Mouse (Mus musculus): ENCODE measurements around the gene Kcnk5. TPM values are rescaled to one million over a fixed set of nuclear protein-coding genes. Genes with fewer than 3 reads are reported as not detected.

Gene Kcnk5
- polyA plus RNA-seq, 1 experiment: 32.0 TPM

DNA sequence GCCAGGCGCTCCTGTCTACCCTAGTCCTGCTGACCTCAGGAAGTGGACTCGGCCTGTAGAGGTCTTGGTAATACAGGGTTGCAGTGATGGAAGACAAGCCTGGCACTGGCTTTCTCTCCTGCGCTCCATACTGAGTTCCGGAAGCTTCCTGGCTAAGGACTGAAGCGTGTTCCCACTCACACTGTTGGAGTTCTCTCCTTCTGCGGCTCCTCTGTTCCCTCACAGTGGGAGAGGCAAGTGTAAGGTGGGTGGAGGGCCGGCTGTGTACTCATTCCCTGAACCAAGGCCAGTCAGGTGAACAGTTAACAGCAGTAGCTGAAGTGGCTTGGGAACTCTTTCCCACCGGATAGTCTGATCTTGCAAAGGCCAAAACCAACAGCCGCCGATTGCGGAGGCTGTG lies 61.6 kb downstream of the Kcnk5 start:
- H3K36me3 ChIP-seq (ENCODE audit: control insufficient read depth, insufficient read depth, low read length): no peaks in the 10 kb centered on the region
- no peak overlapping the region for H3K27ac ChIP-seq (ENCODE audit: insufficient read depth, low read depth, low read length)
- no peak for DNase-seq
- no peak for TF ChIP-seq CTCF (conservative IDR thresholded peaks at IDR 0.05; ENCODE audit: insufficient read depth, insufficient read length, low read depth, low read length)
- TF ChIP-seq POLR2A (IDR thresholded peaks at IDR 0.05; ENCODE audit: low read depth, low read length): no peak
- peaks cover 20% of the 10 kb centered on the region for H3K4me1 ChIP-seq (ENCODE audit: control insufficient read depth, insufficient read depth, low read length)
- no peaks in the 10 kb centered on the region for H3K27me3 ChIP-seq (replicated peaks; ENCODE audit: control insufficient read depth, insufficient read depth, low read length)
- H3K4me3 ChIP-seq (ENCODE audit: insufficient read depth, low read depth, low read length): no peak overlapping the region
- WGBS: 95% methylated on average over 11 of the region's 11 CpGs

DNA sequence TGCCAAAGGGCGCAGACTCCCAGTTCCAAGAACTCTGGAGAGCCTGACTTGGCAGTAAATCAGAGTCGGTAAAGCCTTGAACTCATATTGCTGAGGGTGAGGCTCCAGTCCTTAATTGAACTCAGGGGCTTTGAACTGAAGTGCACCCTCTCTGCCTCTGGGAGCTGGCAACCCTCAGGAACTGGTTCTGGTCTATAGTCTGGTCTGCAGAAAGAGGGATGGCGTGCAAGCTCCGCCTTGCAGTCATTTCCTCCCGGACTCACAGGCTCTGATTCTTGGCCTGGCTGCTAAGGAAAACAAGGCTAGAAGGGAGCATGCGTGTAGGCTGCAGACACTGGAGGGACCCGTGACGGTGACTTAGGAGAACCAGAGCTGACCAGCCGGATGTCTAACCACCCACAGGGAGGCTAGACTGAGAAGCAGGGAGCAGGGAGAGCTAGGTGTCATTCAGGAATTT lies 65.4 kb downstream of the Kcnk5 start:
- peak; percentile 90 for DNase-seq

DNA sequence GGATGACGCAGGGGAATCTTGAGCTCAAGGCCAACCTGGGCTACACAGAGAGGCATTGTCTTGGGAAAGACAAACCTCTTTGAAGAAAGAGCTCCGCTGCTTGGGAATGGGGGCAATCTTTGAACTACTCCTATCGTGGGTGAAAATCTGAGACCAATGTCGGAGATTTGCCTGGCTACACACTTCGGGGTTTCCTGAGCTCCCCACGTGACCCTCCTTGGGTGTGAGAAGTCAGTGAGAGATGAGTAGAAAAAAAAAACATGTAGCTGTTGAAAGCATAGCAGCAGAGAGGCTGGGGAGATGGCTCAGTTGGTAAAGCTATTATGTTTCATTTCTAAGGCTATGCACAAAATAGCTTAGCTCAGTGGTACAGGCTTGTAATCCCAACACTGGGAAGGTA lies 66.7 kb downstream of the Kcnk5 start:
- no peaks in the 10 kb centered on the region for H3K36me3 ChIP-seq (ENCODE audit: control insufficient read depth, insufficient read depth, low read length)
- no peak for DNase-seq
- 91% methylated on average over 6 of the region's 6 CpGs for WGBS

More for the DNA sequence above, 65.4 kb downstream of the Kcnk5 start:
- WGBS: 15% methylated on average over 9 of the region's 9 CpGs
- H3K27ac ChIP-seq (ENCODE audit: insufficient read depth, low read depth, low read length): no peak overlapping the region
- no peak overlapping the region for H3K4me3 ChIP-seq (ENCODE audit: insufficient read depth, low read depth, low read length)
- H3K4me1 ChIP-seq (ENCODE audit: control insufficient read depth, insufficient read depth, low read length): peaks cover 26% of the 10 kb centered on the region
- H3K36me3 ChIP-seq (ENCODE audit: control insufficient read depth, insufficient read depth, low read length): no peaks in the 10 kb centered on the region
- TF ChIP-seq POLR2A (IDR thresholded peaks at IDR 0.05; ENCODE audit: low read depth, low read length) (no peak), CTCF (conservative IDR thresholded peaks at IDR 0.05; ENCODE audit: insufficient read depth, insufficient read length, low read depth, low read length) (no peak)
- H3K27me3 ChIP-seq (replicated peaks; ENCODE audit: control insufficient read depth, insufficient read depth, low read length): no peaks in the 10 kb centered on the region

DNA sequence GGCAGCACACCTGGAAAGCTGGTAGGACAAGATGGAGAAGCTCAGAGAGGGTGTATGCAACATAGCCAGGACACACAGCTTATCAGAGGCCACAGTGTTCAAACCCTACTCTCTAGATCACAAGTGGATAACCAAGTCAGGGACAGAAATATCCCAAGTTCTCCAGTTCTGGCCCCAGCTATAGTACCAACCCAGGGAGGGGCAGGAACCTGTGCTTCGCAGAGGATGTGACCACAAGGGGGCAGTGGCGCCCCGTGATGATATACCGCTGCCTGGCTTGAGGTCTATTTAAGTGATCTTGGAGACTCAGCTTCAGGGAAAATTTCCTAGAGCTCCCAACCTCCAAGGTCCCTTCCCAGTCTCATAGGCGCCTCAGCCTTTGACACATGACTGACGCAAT lies 67.6 kb downstream of the Kcnk5 start:
- Histone ChIP-seq H3K36me3 (ENCODE audit: control insufficient read depth, insufficient read depth, low read length) (no peaks in the 10 kb centered on the region), H3K27ac (ENCODE audit: insufficient read depth, low read depth, low read length) (no peak overlapping the region), H3K27me3 (replicated peaks; ENCODE audit: control insufficient read depth, insufficient read depth, low read length) (no peaks in the 10 kb centered on the region), H3K4me3 (ENCODE audit: insufficient read depth, low read depth, low read length) (no peak overlapping the region), H3K4me1 (ENCODE audit: control insufficient read depth, insufficient read depth, low read length) (peaks cover 26% of the 10 kb centered on the region)
- TF ChIP-seq POLR2A (IDR thresholded peaks at IDR 0.05; ENCODE audit: low read depth, low read length) (no peak), CTCF (conservative IDR thresholded peaks at IDR 0.05; ENCODE audit: insufficient read depth, insufficient read length, low read depth, low read length) (peak; percentile 91)
- 5% methylated on average over 6 of the region's 6 CpGs for WGBS
- DNase-seq: peak; percentile 91

More for the DNA sequence above, 66.7 kb downstream of the Kcnk5 start:
- TF ChIP-seq POLR2A (IDR thresholded peaks at IDR 0.05; ENCODE audit: low read depth, low read length) (no peak), CTCF (conservative IDR thresholded peaks at IDR 0.05; ENCODE audit: insufficient read depth, insufficient read length, low read depth, low read length) (no peak)
- Histone ChIP-seq H3K4me1 (ENCODE audit: control insufficient read depth, insufficient read depth, low read length) (peaks cover 26% of the 10 kb centered on the region), H3K27ac (ENCODE audit: insufficient read depth, low read depth, low read length) (no peak overlapping the region), H3K4me3 (ENCODE audit: insufficient read depth, low read depth, low read length) (no peak overlapping the region), H3K27me3 (replicated peaks; ENCODE audit: control insufficient read depth, insufficient read depth, low read length) (no peaks in the 10 kb centered on the region)

DNA sequence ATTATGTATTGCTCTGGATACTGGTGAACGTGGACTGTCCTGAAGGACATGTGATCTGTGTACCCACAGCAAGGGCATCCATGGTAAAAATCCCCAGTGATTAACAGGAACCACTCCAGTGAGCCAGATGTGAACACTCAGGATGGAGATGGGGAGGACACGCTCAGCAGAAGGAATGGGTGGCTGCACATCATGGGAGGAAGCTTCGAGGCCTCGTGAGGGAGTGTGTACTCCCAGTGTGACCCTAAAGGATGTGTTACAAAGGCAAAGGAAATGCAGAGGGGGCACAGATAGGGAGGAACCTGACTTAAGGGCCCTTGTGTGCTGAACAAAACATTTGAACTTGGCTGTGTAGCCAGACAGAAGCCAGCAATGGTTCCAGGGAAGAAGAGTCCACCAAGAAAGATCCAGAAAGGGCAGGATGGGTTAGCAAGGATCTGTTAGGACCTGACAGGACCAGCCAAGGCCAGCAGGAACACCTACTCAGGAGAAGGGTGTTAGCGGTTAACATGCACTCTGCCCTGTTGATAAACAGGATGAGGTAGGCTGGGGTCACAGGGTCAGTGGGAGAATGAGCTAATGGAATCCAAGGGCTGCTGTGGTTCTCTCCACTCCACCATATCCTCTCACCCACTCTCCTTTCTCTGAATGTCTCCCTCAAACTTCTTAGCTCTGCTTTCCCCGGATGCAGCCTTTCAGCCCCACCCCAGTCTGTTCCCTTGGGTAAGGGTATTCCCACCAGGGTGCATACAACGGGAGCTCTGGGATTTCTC lies 68.2 kb downstream of the Kcnk5 start:
- H3K36me3 ChIP-seq (ENCODE audit: control insufficient read depth, insufficient read depth, low read length): no peaks in the 10 kb centered on the region
- no peak overlapping the region for H3K27ac ChIP-seq (ENCODE audit: insufficient read depth, low read depth, low read length)
- H3K4me3 ChIP-seq (ENCODE audit: insufficient read depth, low read depth, low read length): no peak overlapping the region
- H3K27me3 ChIP-seq (replicated peaks; ENCODE audit: control insufficient read depth, insufficient read depth, low read length): no peaks in the 10 kb centered on the region
- peaks cover 26% of the 10 kb centered on the region for H3K4me1 ChIP-seq (ENCODE audit: control insufficient read depth, insufficient read depth, low read length)
- WGBS: 34% methylated on average over 7 of the region's 7 CpGs
- no peak for DNase-seq
- TF ChIP-seq POLR2A (IDR thresholded peaks at IDR 0.05; ENCODE audit: low read depth, low read length): no peak
- TF ChIP-seq CTCF (conservative IDR thresholded peaks at IDR 0.05; ENCODE audit: insufficient read depth, insufficient read length, low read depth, low read length): no peak

DNA sequence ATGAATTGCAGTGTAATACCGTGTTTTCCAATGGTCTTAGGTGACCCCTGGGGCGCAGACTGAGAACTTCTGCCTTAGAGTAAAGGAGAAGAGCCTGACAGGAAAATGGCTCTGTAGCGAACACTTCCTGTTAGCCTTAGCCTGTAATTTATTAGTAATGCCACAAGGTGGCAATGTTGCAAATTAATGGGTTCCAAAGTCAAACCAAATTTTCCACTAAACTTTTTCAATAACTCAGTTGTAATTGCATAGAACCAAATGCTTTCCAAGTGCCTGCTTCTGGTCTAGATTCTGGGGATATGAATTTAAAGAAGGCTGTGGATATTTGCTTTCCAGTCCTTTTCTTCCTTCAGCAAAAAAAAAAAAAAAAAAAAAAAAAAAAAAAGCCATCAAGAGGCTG lies 69.4 kb downstream of the Kcnk5 start:
- no peaks in the 10 kb centered on the region for H3K36me3 ChIP-seq (ENCODE audit: control insufficient read depth, insufficient read depth, low read length)
- TF ChIP-seq POLR2A (IDR thresholded peaks at IDR 0.05; ENCODE audit: low read depth, low read length) (no peak), CTCF (conservative IDR thresholded peaks at IDR 0.05; ENCODE audit: insufficient read depth, insufficient read length, low read depth, low read length) (no peak)
- H3K27ac ChIP-seq (ENCODE audit: insufficient read depth, low read depth, low read length): no peak overlapping the region
- DNase-seq: no peak
- H3K27me3 ChIP-seq (replicated peaks; ENCODE audit: control insufficient read depth, insufficient read depth, low read length): no peaks in the 10 kb centered on the region
- H3K4me3 ChIP-seq (ENCODE audit: insufficient read depth, low read depth, low read length): no peak overlapping the region
- WGBS: 80% methylated on average over 3 of the region's 3 CpGs
- H3K4me1 ChIP-seq (ENCODE audit: control insufficient read depth, insufficient read depth, low read length): peaks cover 23% of the 10 kb centered on the region

DNA sequence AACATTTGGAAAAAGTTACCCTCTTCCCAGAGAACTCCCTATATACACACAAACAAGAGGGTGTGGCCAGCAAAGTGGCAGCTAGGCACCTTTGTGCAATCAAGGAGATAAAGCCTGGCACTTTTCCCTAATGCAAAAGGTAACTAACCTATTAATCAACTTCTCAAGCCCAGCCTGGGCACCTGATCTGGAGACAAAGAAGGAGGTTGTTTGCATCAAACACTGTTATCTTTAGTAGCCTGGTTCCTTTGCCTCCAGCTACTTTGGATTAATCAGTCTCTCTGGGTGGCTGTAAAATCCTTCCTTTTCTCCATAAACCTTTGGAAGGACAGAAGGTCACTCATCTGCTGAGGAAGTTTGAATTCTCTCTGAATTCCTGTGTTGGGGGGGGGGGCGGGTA lies 70.7 kb downstream of the Kcnk5 start:
- WGBS: 71% methylated on average over 1 of the region's 1 CpGs
- H3K36me3 ChIP-seq (ENCODE audit: control insufficient read depth, insufficient read depth, low read length): no peaks in the 10 kb centered on the region
- no peak overlapping the region for H3K27ac ChIP-seq (ENCODE audit: insufficient read depth, low read depth, low read length)
- no peak for TF ChIP-seq CTCF (conservative IDR thresholded peaks at IDR 0.05; ENCODE audit: insufficient read depth, insufficient read length, low read depth, low read length)
- no peak for DNase-seq
- no peaks in the 10 kb centered on the region for H3K27me3 ChIP-seq (replicated peaks; ENCODE audit: control insufficient read depth, insufficient read depth, low read length)
- H3K4me1 ChIP-seq (ENCODE audit: control insufficient read depth, insufficient read depth, low read length): peaks cover 13% of the 10 kb centered on the region; the same call in 1 of the 2 replicates
- H3K4me3 ChIP-seq (ENCODE audit: insufficient read depth, low read depth, low read length): no peak overlapping the region
